In the genomic region with DNA sequence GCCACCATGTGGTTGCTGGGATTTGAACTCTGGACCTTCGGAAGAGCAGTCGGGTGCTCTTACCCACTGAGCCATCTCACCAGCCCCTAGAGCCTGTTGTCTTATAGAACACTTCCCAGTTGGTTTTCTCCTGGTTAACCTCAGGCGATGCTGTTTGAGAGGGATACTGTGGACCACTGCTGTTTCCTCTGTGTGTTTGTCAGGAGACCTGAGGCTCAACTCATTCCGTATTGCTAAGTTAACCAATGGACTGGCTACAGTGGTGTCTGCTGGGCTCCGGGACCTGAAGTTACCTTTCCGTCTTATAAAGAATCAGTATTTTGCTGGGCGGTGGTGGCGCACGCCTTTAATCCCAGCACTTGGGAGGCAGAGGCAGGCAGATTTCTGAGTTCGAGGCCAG, we compare ENCODE assay signal across 6 mouse cellular contexts. TPM values are rescaled to one million over a fixed set of nuclear protein-coding genes. Genes with fewer than 3 reads are reported as not detected.
"Had no signal": no experiment of that assay in that cellular context is flagged by ENCODE, and none has a peak within 500 bp of the region (broad histone marks: within the 10 kb centered on the region; RNA-seq: fewer than 3 reads in every experiment).

No protein-coding gene starts in this region.

RNA-seq across cellular contexts. Expression of a gene that starts 7.0 kb away (rescaled TPM):
- polyA plus RNA-seq: erythroblast, embryonic 14.5 days had no signal

RNA-seq across cellular contexts. Expression of a gene that starts 7.2 kb away (rescaled TPM):
- total RNA-seq: common myeloid progenitor, adult 5-6 weeks had no signal

RNA-seq across cellular contexts. Expression of a gene that starts 17.3 kb away (rescaled TPM):
- total RNA-seq: forebrain, postnatal 0 days had no signal
- polyA plus RNA-seq: embryonic facial prominence, embryonic 10.5 days; erythroblast, embryonic 14.5 days; forebrain, embryonic 10.5 days; forebrain, embryonic 11.5 days had no signal
